Mouse (Mus musculus): ENCODE measurements around the gene Miox. TPM values are rescaled to one million over a fixed set of nuclear protein-coding genes. Genes with fewer than 3 reads are reported as not detected.

The Miox gene
- total and polyA plus RNA-seq, 3 experiments: not detected

DNA sequence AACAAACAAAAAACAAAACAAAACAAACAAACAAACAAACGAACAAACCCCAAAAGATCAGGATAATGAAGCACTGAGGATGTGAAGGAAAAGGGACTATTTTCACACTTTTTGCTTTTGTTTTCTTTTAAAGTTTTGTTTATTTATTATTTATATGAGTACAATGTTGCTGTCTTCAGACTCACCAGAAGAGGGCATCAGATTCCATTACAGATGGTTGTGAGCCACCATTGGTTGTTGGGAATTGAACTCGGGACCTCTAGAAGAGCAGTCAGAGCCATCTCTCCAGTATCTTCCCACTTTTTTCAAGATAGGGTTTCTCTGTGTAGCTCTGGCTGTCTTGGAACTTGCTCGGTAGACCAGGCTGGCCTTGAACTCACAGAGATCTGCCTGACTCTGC is 9.1 kb downstream of the Miox start:
- no peaks in the 10 kb centered on the region for H3K27me3 ChIP-seq (ENCODE audit: control insufficient read depth in 1 of 2, insufficient read depth in 2 of 2, low read length in 2 of 2)
- no peaks in the 10 kb centered on the region for H3K79me2 ChIP-seq (ENCODE audit: control insufficient read depth, insufficient read depth, low read length, poor library complexity)
- H3K4me3 ChIP-seq (ENCODE audit: control insufficient read depth in 1 of 2, insufficient read depth in 1 of 2, low read depth in 2 of 2, low read length in 2 of 2): no peak overlapping the region
- no peak overlapping the region for H3K9ac ChIP-seq (ENCODE audit: control insufficient read depth, low read depth, low read length, poor library complexity, severe bottlenecking)
- peaks cover 5% of the 10 kb centered on the region in 2 experiments for H3K4me1 ChIP-seq (ENCODE audit: control insufficient read depth in 1 of 2, insufficient read depth in 2 of 2, low read length in 2 of 2)
- no peak for DNase-seq (ENCODE audit: low read depth, low spot score)
- no peak overlapping the region for H3K27ac ChIP-seq (ENCODE audit: control insufficient read depth, low read depth, low read length)
- no peaks in the 10 kb centered on the region for H3K36me3 ChIP-seq (ENCODE audit: control insufficient read depth in 1 of 2, insufficient read depth in 2 of 2, low read length in 2 of 2)
- no peaks in the 10 kb centered on the region for H3K9me3 ChIP-seq (replicated peaks; ENCODE audit: insufficient read depth, low read length)
- TF ChIP-seq POLR2AphosphoS5 (IDR thresholded peaks at IDR 0.05; ENCODE audit: borderline replicate concordance, low read depth, low read length) (no peak), NRF1 (IDR thresholded peaks at IDR 0.05; ENCODE audit: insufficient read depth, low read depth, low read length, poor library complexity, severe bottlenecking) (no peak), SMC3 (IDR thresholded peaks at IDR 0.05; ENCODE audit: low read depth, low read length) (peak; percentile 31), ZC3H11A (IDR thresholded peaks at IDR 0.05; ENCODE audit: low read depth, low read length) (0 out of 2 replicates have a peak, but pooled peaks have one; percentile 25), CTCF (IDR thresholded peaks at IDR 0.05 in 2 of 3, conservative IDR thresholded peaks at IDR 0.05 in 1 of 3; ENCODE audit: control insufficient read depth in 1 of 3, insufficient read depth in 1 of 3, low read depth in 2 of 3, low read length in 3 of 3, poor library complexity in 1 of 3, severe bottlenecking in 1 of 3) (peak in 2 of 3 experiments; percentile 23 to 51; a peak in 4 of 6 replicates), RAD21 (IDR thresholded peaks at IDR 0.05; ENCODE audit: low read depth, low read length) (peak; percentile 36)

DNA sequence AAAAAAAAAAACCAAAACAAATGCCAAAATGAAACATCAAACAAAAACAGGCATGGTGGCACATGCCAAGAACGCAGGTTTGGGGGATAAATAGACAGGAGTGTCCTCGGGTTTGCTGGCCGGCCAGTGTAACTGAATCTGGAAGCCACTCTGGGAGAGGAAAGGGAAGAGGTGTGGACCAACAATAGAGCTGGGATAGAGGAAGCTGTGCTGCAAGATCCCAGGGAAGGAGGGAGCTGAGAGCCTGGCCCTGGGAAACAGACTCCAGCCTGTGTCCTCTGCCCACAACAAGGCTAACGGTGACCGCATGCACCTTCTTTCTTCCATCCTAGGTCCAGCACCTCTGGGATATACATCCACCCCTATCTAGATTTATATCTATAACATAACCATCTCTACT is 16.2 kb downstream of the Miox start:
- Histone ChIP-seq H3K9ac (ENCODE audit: control insufficient read depth, low read depth, low read length, poor library complexity, severe bottlenecking) (no peak overlapping the region), H3K9me3 (replicated peaks; ENCODE audit: insufficient read depth, low read length) (no peaks in the 10 kb centered on the region), H3K4me3 (ENCODE audit: control insufficient read depth in 1 of 2, insufficient read depth in 1 of 2, low read depth in 2 of 2, low read length in 2 of 2) (no peak overlapping the region), H3K27ac (ENCODE audit: control insufficient read depth, low read depth, low read length) (no peak overlapping the region), H3K36me3 (ENCODE audit: control insufficient read depth in 1 of 2, insufficient read depth in 2 of 2, low read length in 2 of 2) (no peaks in the 10 kb centered on the region), H3K79me2 (ENCODE audit: control insufficient read depth, insufficient read depth, low read length, poor library complexity) (peaks cover 11% of the 10 kb centered on the region), H3K4me1 (ENCODE audit: control insufficient read depth in 1 of 2, insufficient read depth in 2 of 2, low read length in 2 of 2) (peaks cover 0 to 4% of the 10 kb centered on the region in 2 experiments; a peak in 1 of 4 replicates), H3K27me3 (ENCODE audit: control insufficient read depth in 1 of 2, insufficient read depth in 2 of 2, low read length in 2 of 2) (no peaks in the 10 kb centered on the region)
- TF ChIP-seq MYB (IDR thresholded peaks at IDR 0.05; ENCODE audit: low read depth, low read length): no peak
- TF ChIP-seq POLR2AphosphoS5 (IDR thresholded peaks at IDR 0.05; ENCODE audit: borderline replicate concordance, low read depth, low read length): no peak
- TF ChIP-seq BHLHE40 (IDR thresholded peaks at IDR 0.05; ENCODE audit: borderline replicate concordance, low read depth, low read length): no peak
- no peak for TF ChIP-seq MAZ (IDR thresholded peaks at IDR 0.05; ENCODE audit: low read depth, low read length)
- no peak for TF ChIP-seq TCF12 (IDR thresholded peaks at IDR 0.05; ENCODE audit: low read depth, low read length)
- no peak for TF ChIP-seq ZMIZ1 (IDR thresholded peaks at IDR 0.05; ENCODE audit: low read depth, low read length)
- TF ChIP-seq GABPA (IDR thresholded peaks at IDR 0.05; ENCODE audit: low read depth, low read length): no peak
- no peak for TF ChIP-seq ZKSCAN1 (IDR thresholded peaks at IDR 0.05; ENCODE audit: low read depth, low read length)
- TF ChIP-seq UBTF (IDR thresholded peaks at IDR 0.05; ENCODE audit: borderline replicate concordance, insufficient read depth, low read depth, low read length): no peak
- TF ChIP-seq ELF1 (IDR thresholded peaks at IDR 0.05; ENCODE audit: low read depth, low read length): no peak
- TF ChIP-seq JUND (IDR thresholded peaks at IDR 0.05; ENCODE audit: low read depth, low read length): no peak
- no peak for TF ChIP-seq ZC3H11A (IDR thresholded peaks at IDR 0.05; ENCODE audit: low read depth, low read length)
- TF ChIP-seq TAL1 (IDR thresholded peaks at IDR 0.05; ENCODE audit: low read length): no peak
- no peak for TF ChIP-seq USF2 (IDR thresholded peaks at IDR 0.05; ENCODE audit: borderline replicate concordance in 1 of 2, insufficient read depth in 1 of 2, low read depth in 1 of 2, low read length in 2 of 2)
- TF ChIP-seq EP300 (IDR thresholded peaks at IDR 0.05; ENCODE audit: low read depth in 1 of 2, low read length in 2 of 2): no peak
- no peak for TF ChIP-seq TBP (IDR thresholded peaks at IDR 0.05; ENCODE audit: low read depth, low read length)
- no peak for DNase-seq (ENCODE audit: low read depth, low spot score)

Measured in MEL (cell line).